Comparison of ENCODE assay signal across 16 mouse cellular contexts in genomic region chr14:72027362-72028020, GRCm38 (mm10).
DNase-seq lines count a peak whose midpoint lies in the region; ATAC-seq and TF ChIP-seq lines count a peak whose summit lies in the region.
"Had no signal": no experiment of that assay in that cellular context is flagged by ENCODE, and none has a peak within 500 bp of the region (broad histone marks: within the 10 kb centered on the region; RNA-seq: fewer than 3 reads in every experiment).

No protein-coding gene starts in this region.

- peak; percentile 32 for TF ChIP-seq CTCF in hindbrain, postnatal 0 days (IDR thresholded peaks at IDR 0.05; ENCODE audit: low read depth)

- no peak overlapping the region for H3K9ac ChIP-seq in hindbrain, postnatal 0 days (replicated peaks; ENCODE audit: low read length)
- no peak overlapping the region for H3K9ac ChIP-seq in hindbrain, embryonic 13.5 days
- H3K9ac ChIP-seq: limb, embryonic 15.5 days; neural tube, embryonic 12.5 days had no signal

- 76% methylated on average over 8 of the region's 8 CpGs for WGBS in hindbrain, postnatal 0 days
- WGBS in hindbrain, embryonic 13.5 days = 76% methylated on average over 8 of the region's 8 CpGs

- no peak overlapping the region for H3K27ac ChIP-seq in hindbrain, postnatal 0 days
- no peak overlapping the region for H3K27ac ChIP-seq in hindbrain, embryonic 13.5 days
- H3K27ac ChIP-seq: limb, embryonic 15.5 days; macrophage; neural tube, embryonic 12.5 days had no signal

- H3K4me3 ChIP-seq in hindbrain, postnatal 0 days (ENCODE audit: low read length) = no peak overlapping the region
- no peak overlapping the region for H3K4me3 ChIP-seq in hindbrain, embryonic 13.5 days
- H3K4me3 ChIP-seq: limb, embryonic 15.5 days; neural tube, embryonic 12.5 days had no signal

- no peak for ATAC-seq in hindbrain, postnatal 0 days
- no peak for ATAC-seq in hindbrain, embryonic 13.5 days (ENCODE audit: low FRiP score)
- ATAC-seq: hindbrain, embryonic 16.5 days; Patski had no signal

- H3K4me2 ChIP-seq in hindbrain, postnatal 0 days (ENCODE audit: low read depth, low read length) = no peak overlapping the region
- no peak overlapping the region for H3K4me2 ChIP-seq in hindbrain, embryonic 13.5 days
- H3K4me2 ChIP-seq: limb, embryonic 15.5 days; neural tube, embryonic 12.5 days had no signal

- no peaks in the 10 kb centered on the region for H3K27me3 ChIP-seq in hindbrain, postnatal 0 days (ENCODE audit: insufficient read depth, low read length)
- H3K27me3 ChIP-seq in hindbrain, embryonic 13.5 days = no peaks in the 10 kb centered on the region
- H3K27me3 ChIP-seq: limb, embryonic 15.5 days; neural tube, embryonic 12.5 days; Patski had no signal

- H3K36me3 ChIP-seq in hindbrain, postnatal 0 days (ENCODE audit: insufficient read depth, low read length) = no peaks in the 10 kb centered on the region
- H3K36me3 ChIP-seq in hindbrain, embryonic 13.5 days = no peaks in the 10 kb centered on the region
- H3K36me3 ChIP-seq: limb, embryonic 15.5 days; neural tube, embryonic 12.5 days had no signal

- peak; percentile 37 for DNase-seq in hindbrain, postnatal 0 days (ENCODE audit: low spot score)
- peak; percentile 4 for DNase-seq in ovary, postnatal 14 days (ENCODE audit: low spot score)
- no peak for DNase-seq in ovary, postnatal 10 days (ENCODE audit: low spot score)
- DNase-seq in kidney, postnatal 4 days = peak; percentile 55 to 66
- no peak for DNase-seq in adipocyte (ENCODE audit: low spot score)
- DNase-seq in c-Kit-positive CD71-positive TER-119-positive erythroid progenitor cells, embryonic 14.5 days (ENCODE audit: low spot score) = no peak
- DNase-seq: adrenal gland, adult 2 months; cerebellum, postnatal 36 days; midbrain, embryonic 14.5 days; thymus, adult 18-20 months had no signal

- no peaks in the 10 kb centered on the region for H3K4me1 ChIP-seq in hindbrain, postnatal 0 days (ENCODE audit: insufficient read depth, low read length)
- no peaks in the 10 kb centered on the region for H3K4me1 ChIP-seq in hindbrain, embryonic 13.5 days (replicated peaks)
- H3K4me1 ChIP-seq: limb, embryonic 15.5 days; neural tube, embryonic 12.5 days had no signal

- no peaks in the 10 kb centered on the region for H3K9me3 ChIP-seq in hindbrain, postnatal 0 days (ENCODE audit: low read length)
- no peaks in the 10 kb centered on the region for H3K9me3 ChIP-seq in hindbrain, embryonic 13.5 days
- H3K9me3 ChIP-seq: limb, embryonic 15.5 days; neural tube, embryonic 12.5 days had no signal

Comparison
In these comparisons a context has a peak if more than half of its experiments do, and no peak if none do; other contexts are left out.
1. DNase-seq: peak in hindbrain, postnatal 0 days (single experiment), ovary, postnatal 14 days (single experiment) and kidney, postnatal 4 days (2 of 2); none in ovary, postnatal 10 days (single experiment), adipocyte (single experiment) and c-Kit-positive CD71-positive TER-119-positive erythroid progenitor cells, embryonic 14.5 days (single experiment).